ENCODE assay signal across 18 mouse cellular contexts in the genomic region with DNA sequence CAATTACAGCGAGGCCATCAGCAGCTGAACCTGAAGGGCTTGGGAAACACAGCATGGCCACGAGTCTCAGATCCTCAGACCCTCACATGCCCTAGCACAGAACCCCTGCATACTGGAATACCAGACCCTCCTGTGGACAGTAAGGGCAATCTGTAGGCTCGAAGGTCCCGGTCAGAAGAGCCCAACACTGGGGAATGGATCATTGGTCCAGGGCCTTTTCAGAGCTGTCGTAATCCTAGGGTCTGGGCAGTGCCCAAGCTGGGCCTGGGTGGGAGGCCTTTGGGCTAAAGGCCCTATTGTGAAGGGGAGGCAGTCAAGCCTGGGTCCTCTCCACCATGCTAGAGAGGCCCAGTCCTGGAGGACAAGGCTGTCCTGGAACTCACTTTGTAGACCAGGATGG. TPM values are rescaled to one million over a fixed set of nuclear protein-coding genes. Genes with fewer than 3 reads are reported as not detected.
A peak's percentile ranks its signal among the peaks of the same experiment; 100 is the strongest.
DNase-seq lines count a peak whose midpoint lies in the region; ATAC-seq and TF ChIP-seq lines count a peak whose summit lies in the region.
"Had no signal": no experiment of that assay in that cellular context is flagged by ENCODE, and none has a peak within 500 bp of the region (broad histone marks: within the 10 kb centered on the region; RNA-seq: fewer than 3 reads in every experiment).

No protein-coding gene starts in this region.

- H3K36me3 ChIP-seq in heart, embryonic 11.5 days (ENCODE audit: control insufficient read depth, insufficient read depth, low read length): no peaks in the 10 kb centered on the region
- no peaks in the 10 kb centered on the region for H3K36me3 ChIP-seq in intestine, embryonic 14.5 days (ENCODE audit: control insufficient read depth, insufficient read depth, low read length)
- H3K36me3 ChIP-seq in intestine, postnatal 0 days (ENCODE audit: control insufficient read depth, insufficient read depth): no peaks in the 10 kb centered on the region
- H3K36me3 ChIP-seq in embryonic facial prominence, embryonic 10.5 days (replicated peaks): no peaks in the 10 kb centered on the region
- H3K36me3 ChIP-seq in limb, embryonic 10.5 days: no peaks in the 10 kb centered on the region
- H3K36me3 ChIP-seq: liver, embryonic 13.5 days had no signal

- 89% methylated on average over 5 of the region's 5 CpGs for WGBS in heart, embryonic 11.5 days (ENCODE audit: insufficient replicate concordance)
- WGBS in intestine, embryonic 14.5 days: 97% methylated on average over 5 of the region's 5 CpGs
- 93% methylated on average over 5 of the region's 5 CpGs for WGBS in intestine, postnatal 0 days
- WGBS in embryonic facial prominence, embryonic 10.5 days: 91% methylated on average over 5 of the region's 5 CpGs
- 91% methylated on average over 5 of the region's 5 CpGs for WGBS in limb, embryonic 10.5 days

- H3K9ac ChIP-seq in heart, embryonic 11.5 days (ENCODE audit: low read depth, low read length): no peak overlapping the region
- H3K9ac ChIP-seq in intestine, embryonic 14.5 days (ENCODE audit: low read length): no peak overlapping the region
- no peak overlapping the region for H3K9ac ChIP-seq in intestine, postnatal 0 days (ENCODE audit: low read depth, low read length)
- H3K9ac ChIP-seq: liver, embryonic 13.5 days had no signal

- H3K27me3 ChIP-seq in heart, embryonic 11.5 days (ENCODE audit: control insufficient read depth, insufficient read depth, low read length): no peaks in the 10 kb centered on the region
- no peaks in the 10 kb centered on the region for H3K27me3 ChIP-seq in intestine, embryonic 14.5 days (replicated peaks; ENCODE audit: control insufficient read depth, insufficient read depth, low read length)
- no peaks in the 10 kb centered on the region for H3K27me3 ChIP-seq in intestine, postnatal 0 days (replicated peaks; ENCODE audit: control insufficient read depth, insufficient read depth, low read length)
- no peaks in the 10 kb centered on the region for H3K27me3 ChIP-seq in embryonic facial prominence, embryonic 10.5 days (replicated peaks; ENCODE audit: low read depth, poor library complexity, severe bottlenecking)
- no peaks in the 10 kb centered on the region for H3K27me3 ChIP-seq in limb, embryonic 10.5 days (ENCODE audit: low read depth, poor library complexity, severe bottlenecking)
- H3K27me3 ChIP-seq: CH12.LX; liver, embryonic 13.5 days had no signal

- no peak for TF ChIP-seq CTCF in intestine, postnatal 0 days (IDR thresholded peaks at IDR 0.05; ENCODE audit: low read depth)

- ATAC-seq in heart, embryonic 11.5 days (replicated peaks; ENCODE audit: insufficient number of reproducible peaks, low FRiP score, low TSS enrichment): no peak
- no peak for ATAC-seq in intestine, embryonic 14.5 days (replicated peaks; ENCODE audit: low FRiP score, low TSS enrichment, low read depth)
- no peak for ATAC-seq in intestine, postnatal 0 days

- no peak overlapping the region for H3K4me2 ChIP-seq in heart, embryonic 11.5 days
- H3K4me2 ChIP-seq in intestine, embryonic 14.5 days (ENCODE audit: low read length): no peak overlapping the region
- no peak overlapping the region for H3K4me2 ChIP-seq in intestine, postnatal 0 days (replicated peaks; ENCODE audit: low read depth)
- H3K4me2 ChIP-seq: liver, embryonic 13.5 days had no signal

- no peak overlapping the region for H3K27ac ChIP-seq in heart, embryonic 11.5 days (ENCODE audit: low read depth, low read length)
- H3K27ac ChIP-seq in intestine, embryonic 14.5 days (ENCODE audit: low read depth): peak overlapping the region; percentile 98; the same call in 1 of the 2 replicates
- no peak overlapping the region for H3K27ac ChIP-seq in intestine, postnatal 0 days (ENCODE audit: low read depth, low read length)
- peak overlapping the region; percentile 87; the same call in 1 of the 2 replicates for H3K27ac ChIP-seq in embryonic facial prominence, embryonic 10.5 days (replicated peaks)
- peak overlapping the region; percentile 7; the same call in 1 of the 2 replicates for H3K27ac ChIP-seq in limb, embryonic 10.5 days
- H3K27ac ChIP-seq: macrophage had no signal

- peak; percentile 92 for DNase-seq in heart, adult 11 months
- DNase-seq in intestine, embryonic 14.5 days (ENCODE audit: low spot score): no peak
- no peak for DNase-seq in embryonic facial prominence, embryonic 10.5 days (ENCODE audit: low spot score)
- no peak for DNase-seq in limb, embryonic 10.5 days (ENCODE audit: low spot score)
- no peak for DNase-seq in left cerebral cortex, adult 11 months (ENCODE audit: low spot score)
- DNase-seq in adrenal gland, adult 8-10 months: no peak
- DNase-seq: adrenal gland, postnatal 25 days; cerebellum, postnatal 10 days; gastrocnemius, postnatal 36 days; heart, postnatal 14 days; kidney, adult 8-10 months; liver, embryonic 13.5 days; midbrain, embryonic 14.5 days; right cerebral cortex, postnatal 14 days had no signal

- H3K9me3 ChIP-seq in heart, embryonic 11.5 days (replicated peaks; ENCODE audit: control insufficient read depth, low read length): no peaks in the 10 kb centered on the region
- no peaks in the 10 kb centered on the region for H3K9me3 ChIP-seq in intestine, embryonic 14.5 days (ENCODE audit: control insufficient read depth, low read length)
- no peaks in the 10 kb centered on the region for H3K9me3 ChIP-seq in intestine, postnatal 0 days (ENCODE audit: control insufficient read depth)
- no peaks in the 10 kb centered on the region for H3K9me3 ChIP-seq in embryonic facial prominence, embryonic 10.5 days
- no peaks in the 10 kb centered on the region for H3K9me3 ChIP-seq in limb, embryonic 10.5 days (replicated peaks)
- H3K9me3 ChIP-seq: liver, embryonic 13.5 days had no signal

- H3K4me3 ChIP-seq in heart, embryonic 11.5 days (ENCODE audit: low read depth, low read length): no peak overlapping the region
- H3K4me3 ChIP-seq in intestine, embryonic 14.5 days (ENCODE audit: low read depth, low read length): no peak overlapping the region
- no peak overlapping the region for H3K4me3 ChIP-seq in intestine, postnatal 0 days (ENCODE audit: low read depth, low read length)
- H3K4me3 ChIP-seq in embryonic facial prominence, embryonic 10.5 days: no peak overlapping the region
- no peak overlapping the region for H3K4me3 ChIP-seq in limb, embryonic 10.5 days
- H3K4me3 ChIP-seq: liver, embryonic 13.5 days had no signal

- H3K4me1 ChIP-seq in heart, embryonic 11.5 days (ENCODE audit: control insufficient read depth, insufficient read depth, low read length): peaks cover 26% of the 10 kb centered on the region
- peaks cover 29% of the 10 kb centered on the region for H3K4me1 ChIP-seq in intestine, embryonic 14.5 days (replicated peaks; ENCODE audit: control insufficient read depth, insufficient read depth, low read length)
- H3K4me1 ChIP-seq in intestine, postnatal 0 days (replicated peaks; ENCODE audit: control insufficient read depth, insufficient read depth, low read length): no peaks in the 10 kb centered on the region
- peaks cover 72% of the 10 kb centered on the region for H3K4me1 ChIP-seq in embryonic facial prominence, embryonic 10.5 days
- H3K4me1 ChIP-seq in limb, embryonic 10.5 days: peaks cover 61% of the 10 kb centered on the region

RNA-seq across cellular contexts. Expression of a gene that starts 56.5 kb away (rescaled TPM):
- 2.5 and 2.9 TPM in 2 replicates for polyA plus RNA-seq in heart, embryonic 11.5 days (2014; fragmentation: Nextera tagmentation; extraction: Ambion mirVana)
- polyA plus RNA-seq in intestine, embryonic 14.5 days (2014; fragmentation: Nextera tagmentation; extraction: Ambion mirVana): 3.8 and 5.5 TPM in 2 replicates
- 1.8 and 2.2 TPM in 2 replicates for polyA plus RNA-seq in intestine, postnatal 0 days (2015; fragmentation: Nextera tagmentation; extraction: Ambion mirVana)
- polyA plus RNA-seq in embryonic facial prominence, embryonic 10.5 days (2016; fragmentation: Nextera tagmentation; extraction: Ambion mirVana): 4.3 and 5.4 TPM in 2 replicates
- 3.5 and 6.5 TPM in 2 replicates for polyA plus RNA-seq in limb, embryonic 10.5 days (2016; fragmentation: Nextera tagmentation; extraction: Ambion mirVana)
- 10 to 100 TPM in 2 of 4 experiments, 1 to 10 TPM in 2; 7.9 to 17.0 (median 12.8) TPM for total RNA-seq in adrenal gland, adult 8-10 months (2022)

RNA-seq across cellular contexts. Expression of a gene that starts 56.7 kb away (rescaled TPM):
- polyA plus RNA-seq in heart, embryonic 11.5 days (2014; fragmentation: Nextera tagmentation; extraction: Ambion mirVana): 148 TPM in 2 replicates
- 188 and 191 TPM in 2 replicates for polyA plus RNA-seq in intestine, embryonic 14.5 days (2014; fragmentation: Nextera tagmentation; extraction: Ambion mirVana)
- 277 and 297 TPM in 2 replicates for polyA plus RNA-seq in intestine, postnatal 0 days (2015; fragmentation: Nextera tagmentation; extraction: Ambion mirVana)
- 128 and 134 TPM in 2 replicates for polyA plus RNA-seq in embryonic facial prominence, embryonic 10.5 days (2016; fragmentation: Nextera tagmentation; extraction: Ambion mirVana)
- polyA plus RNA-seq in limb, embryonic 10.5 days (2016; fragmentation: Nextera tagmentation; extraction: Ambion mirVana): 133 and 142 TPM in 2 replicates
- 100 to 1,000 TPM in 2 of 4 experiments, 10 to 100 TPM in 2; 96.8 to 116 (median 106) TPM for total RNA-seq in adrenal gland, adult 8-10 months (2022)

Comparison
In these comparisons a context has a peak if more than half of its experiments do, and no peak if none do; other contexts are left out.
1. H3K27ac ChIP-seq: peak in intestine, embryonic 14.5 days (single experiment), embryonic facial prominence, embryonic 10.5 days (single experiment) and limb, embryonic 10.5 days (single experiment); none in heart, embryonic 11.5 days (single experiment) and intestine, postnatal 0 days (single experiment).